Mouse (Mus musculus) kidney, postnatal 0 days (tissue): Measurements from ENCODE around the gene Tulp3. TPM values are rescaled to one million over a fixed set of nuclear protein-coding genes. Genes with fewer than 3 reads are reported as not detected.

Experiments used
- ATAC-seq: fragments of 200-750 bp; cut with Nextera tagmentation; replicated peaks from 2 replicates; pipeline ENCODE4 v1.8.0; 2017; ENCODE audit warnings: low read depth, moderate number of reproducible peaks, moderate TSS enrichment, moderate library complexity; ENCODE audit not compliant: low FRiP score
- DNase-seq: peaks from one replicate; pipeline ENCODE4 v3.0.0-alpha.2; 2016; ENCODE audit warnings: low spot score
- H3K27ac ChIP-seq: fragments of 300-500 bp; sonication (generic); 2 replicates; pipeline ENCODE4 v1.5.1; 2014; ENCODE audit warnings: mild to moderate bottlenecking
- H3K27me3 ChIP-seq: fragments of 300-500 bp; sonication (generic); 2 replicates; pipeline ENCODE4 v1.6.1; 2014; ENCODE audit warnings: low read length, mixed read lengths; ENCODE audit not compliant: insufficient read depth
- H3K36me3 ChIP-seq: fragments of 300-500 bp; sonication (generic); 2 replicates; pipeline ENCODE4 v1.6.1; 2014; ENCODE audit warnings: low read length, mixed read lengths; ENCODE audit not compliant: insufficient read depth
- H3K4me1 ChIP-seq: fragments of 300-500 bp; sonication (generic); replicated peaks from 2 replicates; pipeline ENCODE4 v1.6.1; 2014; ENCODE audit warnings: antibody characterized with exemption, low read length, mixed read lengths; ENCODE audit not compliant: insufficient read depth
- H3K4me2 ChIP-seq: fragments of 300-500 bp; sonication (generic); 2 replicates; pipeline ENCODE4 v1.6.1; 2014; ENCODE audit warnings: mild to moderate bottlenecking, low read length, moderate library complexity, mixed read lengths
- H3K4me3 ChIP-seq: fragments of 300-500 bp; sonication (generic); replicated peaks from 2 replicates; pipeline ENCODE4 v1.5.1; 2014; ENCODE audit warnings: low read depth, low read length
- H3K9ac ChIP-seq: fragments of 300-500 bp; sonication (generic); 2 replicates; pipeline ENCODE4 v1.6.1; 2014; ENCODE audit warnings: low read depth, low read length
- H3K9me3 ChIP-seq: fragments of 300-500 bp; sonication (generic); replicated peaks from 2 replicates; pipeline ENCODE4 v1.6.1; 2016; ENCODE audit warnings: low read length, inconsistent platforms, mixed read lengths
- CTCF ChIP-seq: IDR thresholded peaks from 2 replicates; pipeline ENCODE4 v1.5.1; 2016; ENCODE audit warnings: antibody characterized with exemption, low read depth, mild to moderate bottlenecking, moderate library complexity
- WGBS: fragments of 180-500 bp; shearing (Covaris S2); extraction: QIAGEN DNeasy Blood & Tissue Kit; methylation state at CpG from one replicate; pipeline ENCODE4 v1.1.7; 2014; 5-methylcytosine and 5-hydroxymethylcytosine counted together
- polyA plus RNA-seq: library from polyadenylated mRNA; unstranded; fragments of >200 nt; fragmentation: Nextera tagmentation; extraction: Ambion mirVana; gene quantifications from 2 replicates; pipeline ENCODE4 v1.2.1, GENCODE M21; 2015

Tulp3 gene
- polyA plus RNA-seq, 1 experiment from 2014 or later: 15.0 TPM

DNA sequence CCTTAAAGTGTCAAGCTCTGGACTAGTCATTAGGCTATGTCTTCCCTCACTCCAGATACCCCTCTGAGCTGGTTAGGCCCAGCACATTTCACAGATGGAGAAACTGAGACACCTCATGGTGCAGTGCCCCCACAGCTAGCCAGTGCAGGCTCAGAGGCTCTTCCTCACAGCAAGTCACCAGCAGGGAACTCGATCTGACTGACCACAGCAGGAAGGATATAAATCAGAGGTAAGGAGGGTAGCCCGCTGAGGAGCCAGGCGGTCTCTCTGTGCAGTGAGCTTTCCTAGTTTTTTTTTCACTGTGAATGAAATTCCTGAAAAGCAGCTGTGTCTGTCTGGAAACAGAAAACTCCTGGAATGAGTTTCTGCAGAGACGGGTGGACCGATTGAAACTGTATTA lies 76.0 kb downstream of the Tulp3 start:
- no peak; the same call in 1 of the 2 replicates for ATAC-seq
- WGBS: 9% methylated on average over 5 of the region's 5 CpGs
- DNase-seq: peak; percentile 87
- H3K4me1 ChIP-seq: peaks cover 3% of the 10 kb centered on the region; the same call in 1 of the 2 replicates
- H3K9me3 ChIP-seq: no peaks in the 10 kb centered on the region
- no peak for TF ChIP-seq CTCF
- H3K4me2 ChIP-seq: no peak overlapping the region
- H3K4me3 ChIP-seq: no peak overlapping the region
- H3K27me3 ChIP-seq: no peaks in the 10 kb centered on the region
- no peak overlapping the region for H3K9ac ChIP-seq
- H3K36me3 ChIP-seq: no peaks in the 10 kb centered on the region
- H3K27ac ChIP-seq: no peak overlapping the region

DNA sequence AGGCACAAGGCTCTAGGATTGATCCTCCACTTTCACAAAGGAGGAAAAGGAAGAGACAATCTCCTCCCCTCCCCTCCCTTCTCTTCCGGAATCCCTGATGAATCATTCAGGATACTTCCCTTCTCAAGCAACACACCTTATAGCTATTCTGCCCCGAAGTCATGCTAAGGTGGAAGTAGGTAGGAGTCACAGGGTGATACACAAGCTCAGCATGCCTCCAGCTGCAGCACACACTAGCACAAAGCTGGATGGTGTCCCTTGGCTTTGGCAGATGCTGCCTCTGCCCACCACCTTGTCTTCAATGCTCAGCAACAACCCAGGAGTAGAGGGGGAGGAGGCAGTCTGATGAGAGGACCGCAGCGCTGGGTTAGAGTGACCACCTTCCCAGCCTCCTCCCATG lies 76.6 kb downstream of the Tulp3 start:
- H3K4me2 ChIP-seq: no peak overlapping the region
- no peak overlapping the region for H3K4me3 ChIP-seq
- ATAC-seq (no peak), DNase-seq (no peak)
- no peak for TF ChIP-seq CTCF
- no peaks in the 10 kb centered on the region for H3K9me3 ChIP-seq
- WGBS: 55% methylated on average over 4 of the region's 4 CpGs
- H3K4me1 ChIP-seq: peaks cover 3% of the 10 kb centered on the region; the same call in 1 of the 2 replicates
- no peaks in the 10 kb centered on the region for H3K36me3 ChIP-seq
- no peak overlapping the region for H3K9ac ChIP-seq
- H3K27ac ChIP-seq: no peak overlapping the region
- H3K27me3 ChIP-seq: no peaks in the 10 kb centered on the region

DNA sequence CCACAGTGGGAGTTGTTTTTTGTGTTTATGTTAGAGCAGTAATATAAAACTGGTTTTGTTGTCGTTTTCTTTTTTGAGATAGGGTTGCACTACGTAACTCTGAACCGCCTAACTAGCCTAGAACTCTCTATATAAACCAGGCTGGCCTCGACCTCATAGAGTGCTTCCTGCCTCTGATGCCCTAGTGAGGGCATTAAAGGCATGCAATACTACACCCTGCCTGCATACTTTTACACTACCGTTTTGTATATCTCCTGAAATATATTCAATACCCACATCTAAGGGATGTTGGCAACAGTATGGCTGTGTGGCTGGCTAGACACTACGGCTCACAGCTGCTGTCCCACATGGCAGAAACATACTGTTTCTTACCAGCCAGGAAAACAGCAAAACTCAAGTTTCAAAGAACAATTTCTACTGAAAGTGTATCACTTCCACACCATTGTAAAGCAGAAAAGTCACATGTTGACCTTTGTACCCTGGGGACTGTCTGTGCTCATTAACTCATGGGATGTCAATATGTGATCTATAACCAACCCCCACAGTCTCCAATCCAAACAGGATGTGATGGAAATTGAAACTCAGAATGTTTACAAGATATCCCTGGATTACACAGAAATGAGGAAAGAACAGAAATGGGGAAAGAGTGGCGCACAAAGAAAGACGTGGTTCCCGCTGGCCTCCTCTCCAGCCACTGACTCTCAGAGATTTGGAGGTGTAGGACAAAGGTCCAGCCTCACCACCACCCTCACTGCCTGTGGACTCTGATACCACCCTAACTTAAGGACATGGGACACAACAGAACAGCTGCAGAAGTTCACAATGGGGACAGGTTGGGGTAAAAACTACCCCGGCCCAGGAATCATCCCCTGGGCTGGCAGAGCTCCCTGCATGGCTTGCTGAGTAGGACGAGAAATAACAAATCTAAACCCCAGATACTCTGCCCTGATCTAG lies 78.2 kb downstream of the Tulp3 start:
- no peaks in the 10 kb centered on the region for H3K27me3 ChIP-seq
- peaks cover 3% of the 10 kb centered on the region; the same call in 1 of the 2 replicates for H3K4me1 ChIP-seq
- WGBS: 76% methylated on average over 11 of the region's 11 CpGs
- no peak overlapping the region for H3K9ac ChIP-seq
- H3K4me2 ChIP-seq: no peak overlapping the region
- no peak overlapping the region for H3K4me3 ChIP-seq
- DNase-seq: no peak
- H3K27ac ChIP-seq: no peak overlapping the region
- H3K9me3 ChIP-seq: no peaks in the 10 kb centered on the region
- H3K36me3 ChIP-seq: no peaks in the 10 kb centered on the region
- TF ChIP-seq CTCF: no peak
- no peak for ATAC-seq

DNA sequence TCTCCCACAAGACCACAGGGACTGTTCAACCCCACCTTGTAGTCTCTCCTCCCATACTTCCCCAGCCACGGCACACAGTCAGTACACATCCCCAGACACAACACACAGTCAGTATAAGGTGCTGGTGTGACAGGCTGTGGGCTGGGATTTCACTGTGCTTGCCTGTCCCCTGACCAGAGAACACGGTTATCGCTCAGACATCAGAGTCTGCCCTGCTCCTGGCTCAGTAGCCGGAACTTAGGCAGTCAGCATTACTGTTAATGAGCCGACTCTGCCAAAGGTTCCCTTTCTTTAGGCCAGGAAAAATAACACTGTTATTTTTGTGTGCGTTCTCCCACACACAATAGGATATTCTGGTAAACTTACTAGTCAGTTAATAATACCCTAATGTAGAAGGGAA lies 79.3 kb downstream of the Tulp3 start:
- Histone ChIP-seq H3K9me3 (no peaks in the 10 kb centered on the region), H3K27ac (no peak overlapping the region), H3K27me3 (no peaks in the 10 kb centered on the region), H3K4me1 (peaks cover 3% of the 10 kb centered on the region; the same call in 1 of the 2 replicates), H3K9ac (no peak overlapping the region), H3K4me3 (no peak overlapping the region), H3K36me3 (no peaks in the 10 kb centered on the region), H3K4me2 (no peak overlapping the region)
- TF ChIP-seq CTCF: no peak
- DNase-seq: no peak
- ATAC-seq: no peak
- WGBS: 70% methylated on average over 6 of the region's 6 CpGs

DNA sequence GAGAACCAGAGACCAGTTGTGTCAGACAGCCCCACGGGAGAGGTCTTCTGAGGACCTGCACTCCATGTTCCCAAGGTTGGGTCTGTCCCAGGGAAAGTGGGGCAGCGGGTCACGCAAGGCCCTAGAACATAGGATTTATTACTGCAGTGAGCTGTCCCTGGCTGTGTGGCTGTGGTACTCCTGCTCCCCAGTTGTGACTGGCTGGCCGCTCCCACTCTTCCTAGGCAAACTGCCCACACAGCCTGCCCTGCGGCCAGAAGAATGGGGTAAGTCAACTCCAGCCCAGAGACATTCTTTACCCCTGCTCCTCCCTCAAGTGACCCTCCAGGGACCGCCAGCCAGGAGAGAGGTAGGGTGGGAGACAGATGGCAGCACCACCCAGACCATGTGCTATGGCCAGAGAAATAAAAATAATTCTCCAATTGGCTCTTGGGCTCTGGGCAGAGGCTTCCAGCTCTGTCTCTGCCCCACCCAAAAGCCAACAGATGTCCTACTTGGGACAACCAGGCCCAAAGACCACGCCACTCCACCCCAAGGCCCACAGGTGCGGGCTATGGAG lies 80.1 kb downstream of the Tulp3 start:
- H3K36me3 ChIP-seq: no peaks in the 10 kb centered on the region
- no peaks in the 10 kb centered on the region; the same call in 1 of the 2 replicates for H3K4me1 ChIP-seq
- no peak overlapping the region for H3K4me3 ChIP-seq
- 62% methylated on average over 8 of the region's 8 CpGs for WGBS
- ATAC-seq: no peak; the same call in 1 of the 2 replicates
- H3K9me3 ChIP-seq: no peaks in the 10 kb centered on the region
- H3K4me2 ChIP-seq: no peak overlapping the region
- no peak overlapping the region for H3K9ac ChIP-seq
- no peak for DNase-seq
- TF ChIP-seq CTCF: no peak
- H3K27ac ChIP-seq: no peak overlapping the region
- no peaks in the 10 kb centered on the region for H3K27me3 ChIP-seq

DNA sequence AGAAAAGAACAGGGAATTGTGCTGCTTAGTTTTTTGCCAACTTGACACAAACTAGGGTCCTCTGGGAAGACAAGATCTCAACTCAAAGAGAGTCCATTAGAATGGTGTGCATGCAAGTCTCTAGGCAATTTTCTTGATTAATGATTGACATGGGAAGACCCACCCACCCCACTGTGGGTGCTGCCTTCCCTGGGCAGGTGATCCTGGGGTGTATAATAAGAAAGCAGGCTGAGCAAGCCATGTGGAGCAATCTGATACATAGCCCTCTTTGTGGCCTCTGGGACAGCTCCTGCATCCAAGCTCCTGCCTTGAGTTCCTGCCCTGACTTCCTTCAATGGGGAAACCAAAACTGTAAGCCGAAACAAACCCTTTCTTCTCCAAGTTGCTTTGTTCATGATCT lies 82.1 kb downstream of the Tulp3 start:
- DNase-seq: no peak
- Histone ChIP-seq H3K36me3 (no peaks in the 10 kb centered on the region), H3K4me3 (no peak overlapping the region), H3K27ac (no peak overlapping the region), H3K27me3 (no peaks in the 10 kb centered on the region), H3K9me3 (no peaks in the 10 kb centered on the region), H3K4me2 (no peak overlapping the region), H3K4me1 (no peaks in the 10 kb centered on the region), H3K9ac (no peak overlapping the region)
- WGBS: 82% methylated on average over 1 of the region's 1 CpGs
- TF ChIP-seq CTCF: no peak
- ATAC-seq: no peak
